Mouse (Mus musculus): ENCODE measurements around the gene Adad2.

The Adad2 gene

GRCm38 (mm10) chr8:119612471-119612870 is at the start of gene Adad2:
Gene Adad2, plus strand, starts transcription at chr8:119612747.
- no peak for DNase-seq

DNA sequence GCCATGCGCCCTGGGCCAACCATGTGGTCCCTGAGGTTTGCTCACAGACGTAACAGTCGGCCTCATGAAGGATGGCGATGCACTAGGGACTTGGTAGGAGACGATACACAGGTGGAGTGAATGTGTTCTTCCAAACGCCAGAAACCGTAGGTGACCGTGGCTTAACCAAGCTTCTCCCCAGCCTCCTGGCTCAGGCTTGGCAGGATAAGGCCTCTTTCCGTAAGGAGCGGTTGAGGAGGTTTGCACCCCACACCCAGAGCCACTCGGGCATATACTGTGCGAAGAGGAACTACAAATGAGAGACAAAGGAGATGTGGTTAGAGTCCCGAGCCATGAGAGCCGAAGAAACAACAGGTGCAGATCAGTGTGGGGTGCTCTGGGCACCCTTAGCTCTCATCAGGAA is 48.7 kb upstream of the Adad2 start:
- DNase-seq: no peak

GRCm38 (mm10) chr8:119566367-119566766 is 46.2 kb upstream of the Adad2 start:
- no peak for DNase-seq

DNA sequence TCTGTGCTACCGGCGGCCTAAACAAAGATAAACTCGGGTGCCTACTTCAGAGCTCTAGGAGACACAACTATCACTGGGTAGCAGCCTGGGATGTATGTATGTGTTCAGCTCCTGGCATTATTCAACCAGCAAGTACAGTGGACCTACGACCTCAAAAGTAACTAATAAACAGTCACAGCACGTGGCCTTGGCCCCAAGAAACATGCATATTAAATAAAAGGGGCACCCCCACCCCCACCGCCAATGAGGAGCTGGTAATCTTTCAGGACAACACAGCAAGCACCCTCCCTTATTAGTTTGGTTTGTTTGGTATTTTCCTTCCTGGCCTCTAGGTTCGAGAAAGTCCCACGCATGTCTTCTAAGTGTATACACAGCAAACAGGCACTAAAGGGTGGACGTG is 44.3 kb upstream of the Adad2 start:
- no peak for DNase-seq

DNA sequence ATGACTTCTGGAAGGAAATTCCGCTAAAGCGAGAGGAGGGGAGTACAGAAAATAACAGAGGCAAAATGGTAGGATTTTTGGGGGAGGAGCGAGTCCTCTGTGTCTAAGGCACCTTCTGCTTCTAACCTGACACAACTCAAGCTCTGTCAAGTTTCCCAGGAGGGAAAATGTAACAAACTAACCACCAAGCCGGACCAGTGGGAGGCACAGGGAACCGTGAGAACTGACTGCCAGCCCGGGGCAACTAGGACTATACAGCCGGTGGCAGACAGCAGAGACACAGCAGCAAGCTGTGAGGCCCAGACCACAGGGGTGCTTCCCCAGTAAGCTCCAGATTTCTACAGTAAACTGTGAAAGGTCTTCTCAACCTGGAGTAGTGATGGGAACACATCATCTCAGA is 43.6 kb upstream of the Adad2 start:
- DNase-seq: no peak

GRCm38 (mm10) chr8:119569881-119570280 is 42.7 kb upstream of the Adad2 start:
- no peak for DNase-seq

DNA sequence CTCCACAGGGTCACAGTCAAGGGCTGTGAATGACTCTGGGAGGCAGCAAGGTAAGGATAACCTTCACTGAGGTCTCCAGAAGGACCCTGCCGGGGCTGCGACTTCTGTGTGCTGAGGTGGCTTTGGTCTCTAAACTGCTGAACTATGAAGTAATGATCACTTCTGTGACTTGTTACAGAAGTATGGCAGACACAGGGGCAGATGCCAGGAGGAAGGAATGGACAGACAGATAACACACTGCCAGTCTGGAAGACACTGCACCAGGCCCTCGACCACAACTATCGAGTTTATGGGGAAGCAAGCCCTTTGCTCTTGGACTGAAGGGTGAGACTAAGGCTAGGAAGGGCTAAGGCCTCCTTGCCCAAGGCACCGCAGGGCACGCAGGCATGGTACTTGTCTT is 41.4 kb upstream of the Adad2 start:
- DNase-seq: no peak

GRCm38 (mm10) chr8:119572411-119572810 is 40.1 kb upstream of the Adad2 start:
- DNase-seq: no peak

DNA sequence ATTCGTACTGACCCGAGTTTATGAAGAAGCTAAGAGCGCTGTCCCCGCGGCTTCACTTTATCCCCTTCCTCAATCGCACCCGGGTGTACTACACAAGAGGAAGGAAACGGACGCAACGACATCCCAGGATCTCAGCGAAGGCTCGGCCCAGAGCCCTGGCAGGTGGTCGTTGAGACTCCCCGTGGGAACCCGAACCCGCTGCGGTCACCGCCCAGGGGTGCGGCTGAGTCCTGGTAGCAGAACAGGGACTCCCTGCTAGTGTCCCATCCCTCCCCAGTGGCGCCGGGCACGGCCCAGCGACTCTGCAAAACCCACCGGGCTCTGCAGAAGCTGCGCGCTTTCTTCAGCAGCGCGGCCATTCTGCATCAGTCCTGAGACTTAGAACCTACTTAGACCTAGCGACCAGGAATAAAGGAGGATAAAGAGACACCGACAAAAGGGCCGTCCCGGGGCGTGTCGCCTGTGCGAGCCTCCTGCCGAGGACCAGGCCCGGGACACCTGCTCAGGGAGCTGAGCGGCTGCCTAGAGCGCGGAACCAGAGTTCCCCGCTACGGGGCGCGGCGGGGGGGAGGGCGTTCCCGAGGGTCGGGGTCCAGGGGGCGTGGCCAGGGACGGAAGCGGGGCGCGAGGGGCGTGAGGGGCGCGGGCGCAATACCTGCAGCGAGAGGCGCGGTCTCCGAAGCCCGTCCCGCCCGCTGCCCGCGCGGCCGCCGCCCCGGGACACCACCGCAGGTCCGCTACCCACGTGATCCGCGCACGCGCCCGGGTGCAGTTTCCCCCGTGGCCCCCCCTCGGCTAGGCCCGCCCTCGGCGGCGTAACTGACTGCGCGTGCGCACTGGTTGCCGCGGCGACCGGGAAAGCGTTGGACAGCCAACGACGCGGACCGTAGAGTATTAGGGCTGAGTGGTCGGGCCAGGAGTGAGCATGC is 37.8 kb upstream of the Adad2 start, which contains the start of the genes Hsdl1 and Dnaaf1:
TSS of gene Hsdl1 (minus strand) at position 747 of the 929 bp plus-strand sequence.
TSS of gene Dnaaf1 (plus strand) at position 799 of the 929 bp plus-strand sequence.
- DNase-seq: peak; percentile 98

- no peak for DNase-seq
Measured at GRCm38 (mm10) chr8:119575366-119575726, 37.2 kb upstream of the Adad2 start.

DNA sequence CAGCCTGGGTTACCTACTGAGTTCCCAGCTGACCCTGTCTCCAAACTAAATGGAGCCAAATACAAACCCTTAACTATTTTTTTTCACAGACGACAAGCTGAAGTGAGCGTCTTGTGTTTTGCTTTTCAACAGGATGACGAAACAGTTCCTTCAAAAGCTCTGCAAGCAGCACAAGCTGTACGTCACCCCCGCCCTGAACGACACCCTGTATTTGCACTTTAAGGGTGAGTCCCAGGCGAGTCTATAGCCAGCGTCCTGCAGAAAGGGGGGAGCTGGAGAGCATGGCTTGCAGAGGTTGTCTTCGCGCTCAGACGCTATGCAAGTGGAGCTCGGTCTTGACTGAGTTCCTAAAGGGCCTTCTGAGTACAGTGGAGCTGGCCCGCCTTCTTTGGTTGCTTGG is 33.5 kb upstream of the Adad2 start:
- DNase-seq: no peak

- DNase-seq: no peak
Measured at GRCm38 (mm10) chr8:119580441-119581161, 31.9 kb upstream of the Adad2 start.

- no peak for DNase-seq
Measured at GRCm38 (mm10) chr8:119585901-119586300, 26.6 kb upstream of the Adad2 start.

- no peak for DNase-seq
Measured at GRCm38 (mm10) chr8:119588321-119588720, 24.2 kb upstream of the Adad2 start.

DNA sequence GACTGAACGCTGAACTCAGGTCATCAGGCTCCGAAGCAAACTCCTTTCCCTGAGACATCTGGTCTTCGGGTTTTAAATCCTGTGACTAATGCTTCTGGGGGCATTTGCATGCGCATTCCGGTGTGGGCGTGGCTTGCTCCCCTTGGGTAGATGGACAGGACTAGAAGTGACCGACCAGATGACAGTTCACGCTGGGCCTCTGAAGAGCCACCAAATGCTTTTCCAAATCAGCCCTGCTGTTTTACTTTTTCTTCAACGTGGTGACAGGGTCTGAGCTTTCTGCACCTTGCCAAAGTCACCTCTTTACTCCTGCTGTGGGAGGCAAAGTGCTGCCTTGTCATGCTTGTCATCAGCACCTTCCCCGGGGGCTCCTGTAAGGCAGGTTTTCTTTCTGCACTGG is 23.7 kb upstream of the Adad2 start:
- DNase-seq: no peak

- no peak for DNase-seq
Measured at GRCm38 (mm10) chr8:119590348-119590747, 22.2 kb upstream of the Adad2 start.

DNA sequence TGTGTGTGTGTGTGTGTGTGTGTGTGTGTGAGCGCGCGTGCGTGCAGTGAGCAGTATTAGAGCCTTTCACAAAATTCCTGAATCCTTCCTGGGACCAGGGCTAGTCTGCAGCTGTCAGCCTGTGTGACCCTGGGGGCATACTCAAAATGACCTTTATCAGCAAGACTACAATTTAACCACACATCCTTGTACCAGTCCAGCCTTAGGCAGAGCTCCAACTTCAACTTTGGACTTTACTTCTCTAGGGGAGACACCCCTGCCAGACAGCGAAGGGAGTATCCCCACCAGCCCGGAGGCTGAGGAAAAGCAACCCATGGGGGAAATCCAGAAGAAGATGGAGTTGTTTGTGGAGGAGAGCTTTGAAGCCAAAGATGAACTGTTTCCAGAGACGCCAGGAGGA is 21.1 kb upstream of the Adad2 start:
- no peak for DNase-seq

GRCm38 (mm10) chr8:119603771-119604170 is 8.8 kb upstream of the Adad2 start:
- DNase-seq: no peak

GRCm38 (mm10) chr8:119604398-119604803 is 8.1 kb upstream of the Adad2 start:
- DNase-seq: no peak

DNA sequence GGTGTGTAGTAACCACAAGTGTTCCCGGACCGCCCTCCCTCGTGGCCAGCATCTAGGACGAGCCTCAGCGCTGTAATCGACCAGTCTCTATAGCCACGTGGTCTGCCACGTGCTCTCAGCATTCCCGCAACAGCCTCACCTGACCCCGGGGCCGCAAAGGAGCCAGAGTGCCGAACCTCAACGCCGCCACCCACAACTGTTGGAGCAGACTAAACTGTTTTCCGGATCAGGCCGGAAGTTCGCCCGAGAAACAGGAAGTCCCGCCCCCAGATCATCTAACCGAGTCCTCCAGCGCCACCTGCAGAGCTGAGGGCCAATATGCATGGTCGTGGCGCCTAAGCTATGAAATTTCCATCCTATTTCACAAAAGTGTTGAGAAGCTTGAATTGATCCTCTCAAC is 7.6 kb upstream of the Adad2 start, which contains the start of gene Taf1c:
TSS of gene Taf1c (minus strand) at position 227 of the 400 bp plus-strand sequence.
- DNase-seq: peak; percentile 96

DNA sequence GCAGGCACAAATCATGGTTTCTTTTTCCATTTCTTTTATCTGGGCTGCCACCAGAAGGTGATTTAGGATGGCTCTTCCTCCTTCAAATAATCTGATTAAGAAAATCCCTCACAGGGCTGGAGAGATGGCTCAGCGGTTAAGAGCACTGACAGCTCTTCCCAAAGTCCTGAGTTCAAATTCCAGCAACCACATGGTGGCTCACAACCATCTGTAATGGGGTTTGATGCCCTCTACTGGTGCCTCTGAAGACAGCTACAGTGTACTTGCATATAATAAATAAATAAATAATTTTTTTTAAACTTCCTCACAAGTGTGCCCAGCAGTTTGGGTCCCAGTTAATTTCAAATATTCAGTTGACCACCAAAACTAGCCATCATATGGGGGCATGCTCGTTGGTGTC is 6.3 kb upstream of the Adad2 start:
- no peak for DNase-seq

GRCm38 (mm10) chr8:119615096-119615495 is 2.5 kb downstream of the Adad2 start:
- DNase-seq: no peak

DNA sequence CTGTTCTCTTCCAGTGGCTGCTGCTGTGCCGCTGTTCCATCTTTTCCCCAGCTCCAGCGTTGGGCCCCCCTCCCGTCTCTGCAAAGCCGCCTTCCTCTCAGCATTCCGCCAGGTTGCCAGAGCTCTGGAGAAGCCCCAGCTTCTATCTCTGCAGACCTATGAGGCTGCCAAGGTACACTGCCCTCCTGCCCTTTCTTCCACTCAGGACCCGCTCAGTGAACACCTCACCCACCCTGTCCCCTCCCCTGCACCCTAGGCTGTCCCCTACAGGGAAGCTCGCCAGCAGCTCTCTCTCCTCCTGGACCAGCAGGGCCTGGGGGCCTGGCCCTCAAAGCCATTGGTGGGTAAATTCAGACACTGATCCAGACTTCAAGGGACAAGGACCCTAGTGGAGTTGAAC is 3.8 kb downstream of the Adad2 start:
- no peak for DNase-seq

DNA sequence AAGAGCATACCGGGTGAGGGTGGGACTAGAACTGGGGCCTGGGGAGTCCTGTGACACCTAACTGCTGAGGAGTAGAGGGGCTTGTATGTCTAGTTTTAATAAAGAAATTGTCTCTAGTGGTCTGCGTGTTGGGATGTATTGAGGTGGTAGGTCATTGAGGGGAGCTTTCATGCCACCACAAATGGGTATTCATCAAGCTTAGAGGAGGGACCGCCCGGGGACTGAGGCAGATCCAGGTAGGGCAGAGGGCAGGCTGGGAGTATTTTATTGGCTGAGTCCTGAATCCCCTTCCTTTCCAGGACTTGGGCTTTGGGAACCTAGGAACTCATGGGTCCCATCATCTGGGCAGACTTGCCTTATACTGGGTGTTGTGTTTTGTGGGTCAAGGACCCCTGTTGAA is 4.3 kb downstream of the Adad2 start:
- no peak for DNase-seq
